8 mouse cellular contexts compared by ENCODE assay signal in genomic region chr14:30136965-30137364, GRCm38 (mm10).
A peak's percentile ranks its signal among the peaks of the same experiment; 100 is the strongest.
DNase-seq lines count a peak whose midpoint lies in the region; ATAC-seq and TF ChIP-seq lines count a peak whose summit lies in the region.

No protein-coding gene starts in this region.

- peak; percentile 91 for ATAC-seq in neutrophil, adult 5-6 weeks (ENCODE audit: extremely low read depth, insufficient number of reproducible peaks, low FRiP score, poor library complexity, severe bottlenecking)

- intact Hi-C loops in heart, postnatal 14 days (cut with DNase I): loop anchor here (1.0 to 10.0 kb wide), 5 partner anchors 215 to 538 kb away; no protein-coding TSS in a partner anchor

- no peak overlapping the region for H3K4me3 ChIP-seq in E14TG2a.4 (replicated peaks; ENCODE audit: low read length)
- H3K4me3 ChIP-seq in forebrain, embryonic 10.5 days: no peak overlapping the region
- H3K4me3 ChIP-seq in lung, adult 2 months (replicated peaks; ENCODE audit: extremely low read depth, low read depth, low read length): no peak overlapping the region

- H3K27ac ChIP-seq in forebrain, embryonic 10.5 days: no peak overlapping the region

- peak; percentile 88 for DNase-seq in c-Kit-positive CD71-negative TER-119-negative erythroid progenitor cells, embryonic 14.5 days (ENCODE audit: low read depth)
- DNase-seq in forebrain, embryonic 10.5 days (ENCODE audit: extremely low spot score, low spot score): peak; percentile 81
- DNase-seq in heart, postnatal 14 days: peak; percentile 81 to 90
- DNase-seq in large intestine, adult 2 months (ENCODE audit: low read depth, low spot score): peak; percentile 43
- peak; percentile 68 for DNase-seq in lung, adult 2 months
- DNase-seq in testis, postnatal 14 days (ENCODE audit: low spot score): peak; percentile 72

- H3K4me1 ChIP-seq in E14TG2a.4 (replicated peaks; ENCODE audit: low read depth, low read length): peaks cover 16% of the 10 kb centered on the region
- peaks cover 17% of the 10 kb centered on the region for H3K4me1 ChIP-seq in forebrain, embryonic 10.5 days
- H3K4me1 ChIP-seq in lung, adult 2 months (ENCODE audit: control insufficient read depth, insufficient read depth, low read length): peaks cover 4% of the 10 kb centered on the region; the same call in 1 of the 2 replicates

- no peaks in the 10 kb centered on the region for H3K36me3 ChIP-seq in E14TG2a.4 (ENCODE audit: insufficient read depth, low read length)
- H3K36me3 ChIP-seq in forebrain, embryonic 10.5 days (replicated peaks): no peaks in the 10 kb centered on the region

- peaks cover 4% of the 10 kb centered on the region; the same call in 1 of the 2 replicates for H3K27me3 ChIP-seq in E14TG2a.4 (ENCODE audit: insufficient read depth, low read length)
- no peaks in the 10 kb centered on the region for H3K27me3 ChIP-seq in forebrain, embryonic 10.5 days (ENCODE audit: poor library complexity, severe bottlenecking)

- no peak for TF ChIP-seq POLR2A in lung, adult 2 months (IDR thresholded peaks at IDR 0.05; ENCODE audit: borderline replicate concordance, extremely low read depth, low read depth, low read length)

- no peaks in the 10 kb centered on the region for H3K9me3 ChIP-seq in E14TG2a.4 (ENCODE audit: low read length)
- no peaks in the 10 kb centered on the region for H3K9me3 ChIP-seq in forebrain, embryonic 10.5 days

- peak; percentile 95 for TF ChIP-seq CTCF in E14TG2a.4 (conservative IDR thresholded peaks at IDR 0.05; ENCODE audit: low read length)
- peak; percentile 77 for TF ChIP-seq CTCF in lung, adult 2 months (IDR thresholded peaks at IDR 0.05; ENCODE audit: insufficient read depth, low read length)

- 12% methylated on average over 8 of the region's 8 CpGs for WGBS in forebrain, embryonic 10.5 days
- 7% methylated on average over 8 of the region's 8 CpGs for WGBS in large intestine, adult 2 months
- WGBS in lung, adult 2 months: 2% methylated on average over 8 of the region's 8 CpGs
